Mouse (Mus musculus) stomach, embryonic 16.5 days (tissue): ENCODE measurements around the gene Chd9. TPM values are rescaled to one million over a fixed set of nuclear protein-coding genes. Genes with fewer than 3 reads are reported as not detected.
"Not testable (repeated sequence)": the region's sequence is repeated elsewhere in the genome, so short reads cannot be mapped to it uniquely, and the experiment has no call there.

Source experiments
- ATAC-seq: fragments of 200-750 bp; cut with Nextera tagmentation; 2 replicates; pipeline ENCODE4 v1.8.0; 2017; ENCODE audit warnings: moderate number of reproducible peaks, moderate TSS enrichment; ENCODE audit not compliant: insufficient read depth, low FRiP score
- H3K27ac ChIP-seq: fragments of 300-500 bp; sonication (generic); 2 replicates; pipeline ENCODE4 v1.5.1; 2014; ENCODE audit warnings: low read length
- H3K27me3 ChIP-seq: fragments of 300-500 bp; sonication (generic); 2 replicates; pipeline ENCODE4 v1.6.1; 2014; ENCODE audit warnings: low read length, control low read depth, mixed read lengths; ENCODE audit not compliant: control insufficient read depth, insufficient read depth
- H3K36me3 ChIP-seq: fragments of 300-500 bp; sonication (generic); 2 replicates; pipeline ENCODE4 v1.6.1; 2014; ENCODE audit warnings: low read length; ENCODE audit not compliant: control insufficient read depth, insufficient read depth
- H3K4me1 ChIP-seq: fragments of 300-500 bp; sonication (generic); 2 replicates; pipeline ENCODE4 v1.6.1; 2014; ENCODE audit warnings: low read length, control low read depth, mixed read lengths; ENCODE audit not compliant: control insufficient read depth, insufficient read depth
- H3K4me2 ChIP-seq: fragments of 300-500 bp; sonication (generic); 2 replicates; pipeline ENCODE4 v1.6.1; 2014; ENCODE audit warnings: low read depth, low read length, mixed read lengths
- H3K4me3 ChIP-seq: fragments of 300-500 bp; sonication (generic); replicated peaks from 2 replicates; pipeline ENCODE4 v1.5.1; 2014; ENCODE audit warnings: mild to moderate bottlenecking, low read length
- H3K9ac ChIP-seq: fragments of 300-500 bp; sonication (generic); 2 replicates; pipeline ENCODE4 v1.6.1; 2014; ENCODE audit warnings: low read length
- H3K9me3 ChIP-seq: fragments of 300-500 bp; sonication (generic); replicated peaks from 2 replicates; pipeline ENCODE4 v1.6.1; 2016; ENCODE audit warnings: low read length, control low read depth; ENCODE audit not compliant: control insufficient read depth
- WGBS: fragments of 180-500 bp; shearing (Covaris S2); extraction: QIAGEN DNeasy Blood & Tissue Kit; methylation state at CpG from one replicate; pipeline ENCODE4 v1.1.7; 2014; 5-methylcytosine and 5-hydroxymethylcytosine counted together
- polyA plus RNA-seq: library from polyadenylated mRNA; unstranded; fragments of >200 nt; fragmentation: Nextera tagmentation; extraction: Ambion mirVana; gene quantifications from 2 replicates; pipeline ENCODE4 v1.2.1, GENCODE M21; 2015

Gene Chd9
- polyA plus RNA-seq, 1 experiment from 2014 or later = 239 TPM

GRCm38 (mm10) chr8:90887328-90887727 lies 59.2 kb downstream of the Chd9 start:
- not testable (repeated sequence) for H3K27ac ChIP-seq, ATAC-seq, H3K4me2 ChIP-seq, H3K36me3 ChIP-seq, H3K4me1 ChIP-seq, H3K27me3 ChIP-seq, H3K9ac ChIP-seq, H3K9me3 ChIP-seq
- H3K4me3 ChIP-seq = peak overlapping the region; percentile 35
- no CpG with 5 or more reads among the region's 20 CpGs for WGBS

- peaks cover 8% of the 10 kb centered on the region for H3K4me1 ChIP-seq
Observed at GRCm38 (mm10) chr8:90891872-90892578, 63.9 kb downstream of the Chd9 start.

GRCm38 (mm10) chr8:90892579-90892919 lies 64.4 kb downstream of the Chd9 start:
- H3K27ac ChIP-seq = peak overlapping the region; percentile 41; the same call in 1 of the 2 replicates

More at GRCm38 (mm10) chr8:90891872-90892578, 63.9 kb downstream of the Chd9 start:
- no peaks in the 10 kb centered on the region for H3K36me3 ChIP-seq
- no peak overlapping the region for H3K4me3 ChIP-seq
- H3K27me3 ChIP-seq = no peaks in the 10 kb centered on the region
- H3K4me2 ChIP-seq = no peak overlapping the region
- no peaks in the 10 kb centered on the region for H3K9me3 ChIP-seq
- peak overlapping the region; percentile 41; the same call in 1 of the 2 replicates for H3K27ac ChIP-seq
- no peak for ATAC-seq
- WGBS = 80% methylated on average over 8 of the region's 8 CpGs
- H3K9ac ChIP-seq = no peak overlapping the region

GRCm38 (mm10) chr8:90894231-90894914 lies 66.2 kb downstream of the Chd9 start:
- ATAC-seq = no peak; the same call in 1 of the 2 replicates
- Histone ChIP-seq H3K4me2 (no peak overlapping the region), H3K4me1 (peaks cover 15% of the 10 kb centered on the region), H3K4me3 (no peak overlapping the region), H3K27ac (peak overlapping the region; percentile 28; the same call in 1 of the 2 replicates), H3K36me3 (no peaks in the 10 kb centered on the region), H3K27me3 (no peaks in the 10 kb centered on the region), H3K9ac (no peak overlapping the region), H3K9me3 (no peaks in the 10 kb centered on the region)
- 35% methylated on average over 14 of the region's 14 CpGs for WGBS

More at GRCm38 (mm10) chr8:90892579-90892919, 64.4 kb downstream of the Chd9 start:
- Histone ChIP-seq H3K27me3 (no peaks in the 10 kb centered on the region), H3K4me1 (peaks cover 8% of the 10 kb centered on the region), H3K9ac (no peak overlapping the region), H3K4me3 (no peak overlapping the region), H3K36me3 (no peaks in the 10 kb centered on the region), H3K4me2 (no peak overlapping the region), H3K9me3 (no peaks in the 10 kb centered on the region)
- WGBS = 51% methylated on average over 5 of the region's 5 CpGs
- ATAC-seq = peak; percentile 88

- Histone ChIP-seq H3K4me2 (no peak overlapping the region), H3K9me3 (no peaks in the 10 kb centered on the region), H3K9ac (no peak overlapping the region), H3K27ac (no peak overlapping the region), H3K4me3 (no peak overlapping the region), H3K27me3 (no peaks in the 10 kb centered on the region), H3K36me3 (no peaks in the 10 kb centered on the region), H3K4me1 (peaks cover 15% of the 10 kb centered on the region)
- 76% methylated on average over 5 of the region's 5 CpGs for WGBS
- no peak for ATAC-seq
Observed at GRCm38 (mm10) chr8:90897343-90897742, 69.2 kb downstream of the Chd9 start.

GRCm38 (mm10) chr8:90898578-90898977 lies 70.4 kb downstream of the Chd9 start:
- 10% methylated on average over 6 of the region's 6 CpGs for WGBS
- H3K9me3 ChIP-seq = no peaks in the 10 kb centered on the region
- ATAC-seq = no peak

GRCm38 (mm10) chr8:90902002-90902401 lies 73.8 kb downstream of the Chd9 start:
- ATAC-seq = no peak
- H3K9me3 ChIP-seq = no peaks in the 10 kb centered on the region
- no peak overlapping the region for H3K4me2 ChIP-seq
- 62% methylated on average over 2 of the region's 2 CpGs for WGBS
- no peak overlapping the region for H3K4me3 ChIP-seq
- H3K4me1 ChIP-seq = peaks cover 6% of the 10 kb centered on the region
- H3K27ac ChIP-seq = no peak overlapping the region
- H3K27me3 ChIP-seq = no peaks in the 10 kb centered on the region
- H3K9ac ChIP-seq = no peak overlapping the region
- H3K36me3 ChIP-seq = no peaks in the 10 kb centered on the region

More at GRCm38 (mm10) chr8:90898578-90898977, 70.4 kb downstream of the Chd9 start:
- no peak overlapping the region for H3K4me3 ChIP-seq
- H3K27me3 ChIP-seq = no peaks in the 10 kb centered on the region
- no peak overlapping the region for H3K27ac ChIP-seq
- H3K36me3 ChIP-seq = no peaks in the 10 kb centered on the region
- no peak overlapping the region for H3K9ac ChIP-seq
- H3K4me2 ChIP-seq = no peak overlapping the region
- H3K4me1 ChIP-seq = peaks cover 15% of the 10 kb centered on the region

GRCm38 (mm10) chr8:90904171-90904706 lies 76.1 kb downstream of the Chd9 start:
- Histone ChIP-seq H3K4me1 (no peaks in the 10 kb centered on the region), H3K4me3 (no peak overlapping the region), H3K9ac (no peak overlapping the region), H3K27me3 (no peaks in the 10 kb centered on the region), H3K9me3 (no peaks in the 10 kb centered on the region), H3K27ac (no peak overlapping the region), H3K36me3 (no peaks in the 10 kb centered on the region), H3K4me2 (no peak overlapping the region)
- no peak for ATAC-seq
- WGBS = 83% methylated on average over 2 of the region's 2 CpGs

GRCm38 (mm10) chr8:90906922-90907321 lies 78.8 kb downstream of the Chd9 start:
- 86% methylated on average over 4 of the region's 4 CpGs for WGBS
- Histone ChIP-seq H3K4me2 (peak overlapping the region; percentile 59), H3K36me3 (no peaks in the 10 kb centered on the region), H3K27me3 (no peaks in the 10 kb centered on the region), H3K4me1 (peaks cover 3% of the 10 kb centered on the region), H3K9me3 (no peaks in the 10 kb centered on the region), H3K4me3 (no peak overlapping the region), H3K27ac (no peak overlapping the region), H3K9ac (no peak overlapping the region)
- no peak for ATAC-seq
